Mouse (Mus musculus) heart, embryonic 12.5 days (tissue): Measurements from ENCODE around the gene Col1a2. TPM values are rescaled to one million over a fixed set of nuclear protein-coding genes. Genes with fewer than 3 reads are reported as not detected.
A peak's percentile ranks its signal among the peaks of the same experiment; 100 is the strongest.

Experiments
- ATAC-seq: fragments of 200-750 bp; cut with Nextera tagmentation; 2 replicates; pipeline ENCODE4 v1.8.0; 2017; ENCODE audit warnings: moderate TSS enrichment, moderate library complexity; ENCODE audit not compliant: insufficient number of reproducible peaks, low FRiP score
- H3K27ac ChIP-seq: fragments of 300-500 bp; sonication (generic); 2 replicates; pipeline ENCODE4 v1.5.1; 2016; ENCODE audit warnings: mild to moderate bottlenecking, moderate library complexity; ENCODE audit not compliant: poor library complexity, severe bottlenecking
- H3K27me3 ChIP-seq: fragments of 300-500 bp; sonication (generic); replicated peaks from 2 replicates; pipeline ENCODE4 v1.6.1; 2016; ENCODE audit warnings: mild to moderate bottlenecking, moderate library complexity
- H3K36me3 ChIP-seq: fragments of 300-500 bp; sonication (generic); 2 replicates; pipeline ENCODE4 v1.6.1; 2016; ENCODE audit warnings: mild to moderate bottlenecking, moderate library complexity
- H3K4me1 ChIP-seq: fragments of 300-500 bp; sonication (generic); replicated peaks from 2 replicates; pipeline ENCODE4 v1.6.1; 2016; ENCODE audit warnings: mild to moderate bottlenecking
- H3K4me2 ChIP-seq: fragments of 300-500 bp; sonication (generic); 2 replicates; pipeline ENCODE4 v1.6.1; 2016; ENCODE audit warnings: mild to moderate bottlenecking, moderate library complexity
- H3K4me3 ChIP-seq: fragments of 300-500 bp; sonication (generic); 2 replicates; pipeline ENCODE4 v1.5.1; 2016; ENCODE audit warnings: mild to moderate bottlenecking
- H3K9ac ChIP-seq: fragments of 300-500 bp; sonication (generic); 2 replicates; pipeline ENCODE4 v1.6.1; 2016; ENCODE audit warnings: mild to moderate bottlenecking, moderate library complexity
- H3K9me3 ChIP-seq: fragments of 300-500 bp; sonication (generic); replicated peaks from 2 replicates; pipeline ENCODE4 v1.6.1; 2016; ENCODE audit warnings: mild to moderate bottlenecking, moderate library complexity
- WGBS: fragments of 180-500 bp; shearing (Covaris S2); methylation state at CpG from one replicate; pipeline ENCODE4 v1.1.7; 2016; 5-methylcytosine and 5-hydroxymethylcytosine counted together
- polyA plus RNA-seq: library from polyadenylated mRNA; unstranded; fragments of >200 nt; fragmentation: Nextera tagmentation; extraction: Ambion mirVana; gene quantifications from 2 replicates; pipeline ENCODE4 v1.2.1, GENCODE M21; 2016

Gene Col1a2
- polyA plus RNA-seq, 1 experiment from 2014 or later = 232 TPM

DNA sequence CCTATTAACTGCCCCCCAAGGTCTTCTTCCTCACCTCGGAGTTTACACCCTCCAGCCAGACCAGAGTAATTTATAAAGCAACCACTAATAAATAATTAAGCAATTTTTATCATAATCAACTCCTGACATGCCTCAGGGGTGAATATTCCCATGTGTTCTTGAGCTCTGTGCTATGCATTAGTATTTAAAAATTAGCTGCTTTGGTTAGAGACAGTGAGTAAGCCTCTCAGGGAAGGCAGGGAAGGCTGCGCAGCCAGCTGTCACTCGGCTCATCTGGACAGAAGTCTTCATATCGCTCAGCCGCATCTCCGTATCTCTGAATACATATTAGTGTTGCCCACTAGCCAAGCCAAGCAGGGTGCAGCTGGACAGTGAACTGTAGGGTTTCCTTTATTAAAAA lies 50.8 kb downstream of the Col1a2 start:
- peaks cover 7% of the 10 kb centered on the region for H3K4me1 ChIP-seq
- H3K4me3 ChIP-seq = no peak overlapping the region
- no peak overlapping the region for H3K27ac ChIP-seq
- H3K4me2 ChIP-seq = no peak overlapping the region
- ATAC-seq = no peak
- H3K36me3 ChIP-seq = no peaks in the 10 kb centered on the region
- no peaks in the 10 kb centered on the region for H3K9me3 ChIP-seq
- 81% methylated on average over 6 of the region's 6 CpGs for WGBS
- H3K9ac ChIP-seq = no peak overlapping the region
- H3K27me3 ChIP-seq = no peaks in the 10 kb centered on the region

DNA sequence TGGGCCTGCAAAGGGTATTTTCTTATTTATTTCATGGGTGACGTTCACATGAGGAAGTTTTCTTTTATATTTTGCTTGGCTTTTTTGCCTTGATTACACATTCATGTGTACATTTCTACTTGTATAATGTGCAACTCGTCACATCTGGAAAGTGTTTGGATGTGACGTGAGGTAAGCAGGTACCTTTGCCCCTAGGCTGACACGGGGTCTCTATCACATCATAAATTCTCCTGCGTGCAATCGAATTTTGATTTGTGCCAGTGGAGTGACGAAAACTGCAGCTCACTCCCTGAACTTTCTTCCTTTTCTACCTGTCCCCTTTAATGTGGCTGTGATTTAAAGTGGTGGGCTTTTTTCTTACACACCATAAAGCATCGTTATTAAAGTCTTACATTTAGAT lies 52.5 kb downstream of the Col1a2 start:
- Histone ChIP-seq H3K9ac (no peak overlapping the region), H3K4me2 (no peak overlapping the region), H3K36me3 (no peaks in the 10 kb centered on the region), H3K27ac (no peak overlapping the region), H3K27me3 (no peaks in the 10 kb centered on the region), H3K4me1 (peaks cover 17% of the 10 kb centered on the region), H3K9me3 (no peaks in the 10 kb centered on the region), H3K4me3 (no peak overlapping the region)
- WGBS = 70% methylated on average over 8 of the region's 8 CpGs
- ATAC-seq = no peak

DNA sequence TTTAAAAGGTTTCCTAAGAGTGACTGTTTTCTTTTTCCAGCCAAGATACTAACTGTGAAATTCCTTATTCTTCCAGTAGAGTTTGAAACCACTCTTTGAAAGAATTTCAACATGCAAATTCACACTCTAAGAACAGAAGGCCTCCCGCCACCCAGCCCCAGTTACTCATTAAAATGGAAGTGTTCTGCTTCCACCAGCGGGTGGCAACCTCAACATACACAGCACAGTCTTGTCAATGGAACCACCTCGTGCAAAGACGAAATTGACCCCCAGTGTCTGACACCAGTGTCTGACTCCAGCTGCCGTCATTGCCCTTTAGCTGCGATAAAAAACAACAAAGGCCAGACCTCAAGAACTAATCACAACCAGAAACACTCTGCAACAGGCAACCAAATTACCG lies 53.1 kb downstream of the Col1a2 start:
- Histone ChIP-seq H3K36me3 (no peaks in the 10 kb centered on the region), H3K9ac (no peak overlapping the region), H3K4me2 (peak overlapping the region; percentile 54), H3K27me3 (no peaks in the 10 kb centered on the region), H3K9me3 (no peaks in the 10 kb centered on the region), H3K4me3 (no peak overlapping the region), H3K27ac (no peak overlapping the region), H3K4me1 (peaks cover 21% of the 10 kb centered on the region)
- peak; percentile 61; the same call in 1 of the 2 replicates for ATAC-seq
- WGBS = 8% methylated on average over 7 of the region's 7 CpGs

DNA sequence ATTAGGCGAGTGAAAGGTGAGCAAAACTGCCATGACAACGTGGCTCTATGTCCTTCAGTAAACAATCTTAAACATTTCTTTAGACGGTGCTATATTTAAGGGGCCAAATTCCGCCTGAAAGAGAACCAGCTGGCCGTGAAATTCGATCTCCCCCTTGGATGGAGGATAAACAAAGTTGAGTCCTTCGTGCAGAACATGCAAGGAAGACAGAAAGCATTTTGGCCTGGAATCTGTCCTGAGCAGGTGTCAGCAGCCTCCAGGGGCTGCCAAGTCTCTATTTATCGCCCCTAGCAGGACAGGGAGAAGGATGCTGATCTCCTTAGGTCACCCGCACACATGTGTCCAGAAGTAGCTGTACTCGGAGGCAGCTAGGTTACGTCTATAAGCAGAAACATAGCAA lies 56.5 kb downstream of the Col1a2 start:
- 15% methylated on average over 11 of the region's 11 CpGs for whole genome bisulfite sequencing
- peaks cover 23% of the 10 kb centered on the region for H3K4me1 ChIP-seq
- H3K4me2 ChIP-seq = peak overlapping the region; percentile 49
- no peak overlapping the region for H3K4me3 ChIP-seq
- ATAC-seq = no peak
- no peak overlapping the region for H3K27ac ChIP-seq
- H3K36me3 ChIP-seq = no peaks in the 10 kb centered on the region
- no peak overlapping the region for H3K9ac ChIP-seq
- H3K9me3 ChIP-seq = no peaks in the 10 kb centered on the region
- no peaks in the 10 kb centered on the region for H3K27me3 ChIP-seq

DNA sequence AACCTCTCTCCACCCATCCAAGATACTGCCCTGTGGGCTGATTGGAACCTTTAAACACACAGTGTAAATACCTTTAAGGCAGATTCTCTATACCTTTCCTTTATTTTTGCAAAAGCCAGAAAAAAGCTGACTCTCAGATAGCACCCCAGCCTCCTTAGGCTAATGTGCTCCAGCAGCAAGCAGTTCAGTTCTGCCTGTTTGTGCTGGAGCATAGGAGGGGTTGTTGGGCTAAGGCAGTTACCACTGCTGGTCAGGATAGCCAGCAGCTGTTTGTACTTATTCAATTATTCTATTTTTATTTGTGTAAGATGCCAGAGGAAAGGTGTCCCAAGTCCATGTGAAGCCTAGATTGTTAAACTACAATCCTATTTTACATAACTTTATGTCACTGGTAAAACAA lies 57.0 kb downstream of the Col1a2 start:
- Histone ChIP-seq H3K9me3 (no peaks in the 10 kb centered on the region), H3K27ac (0 out of 2 replicates have a peak overlapping the region, but pooled peaks have one; percentile 7), H3K4me1 (peaks cover 23% of the 10 kb centered on the region), H3K36me3 (no peaks in the 10 kb centered on the region), H3K4me3 (no peak overlapping the region), H3K9ac (no peak overlapping the region), H3K4me2 (peak overlapping the region; percentile 49), H3K27me3 (no peaks in the 10 kb centered on the region)
- ATAC-seq = no peak

DNA sequence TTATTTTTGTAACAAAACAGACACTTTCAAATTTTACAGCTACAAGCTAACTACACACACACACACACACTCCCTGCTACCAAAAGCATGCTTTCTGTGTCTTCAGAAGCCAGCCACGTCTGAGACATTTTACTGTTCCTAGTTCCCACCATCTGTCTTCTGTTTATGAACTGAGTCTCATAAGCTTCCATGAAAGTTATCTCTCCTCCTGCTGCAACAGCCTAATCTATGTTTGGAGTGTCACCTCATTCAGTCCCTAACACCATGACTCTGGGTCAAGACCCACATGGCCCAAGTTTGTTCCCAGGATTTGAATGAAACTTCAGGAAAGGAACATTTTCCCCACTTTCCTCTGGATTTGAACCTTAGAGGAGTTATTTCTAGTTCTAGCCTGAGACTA lies 57.8 kb downstream of the Col1a2 start:
- no peaks in the 10 kb centered on the region for H3K36me3 ChIP-seq
- H3K4me1 ChIP-seq = peaks cover 23% of the 10 kb centered on the region
- H3K4me2 ChIP-seq = no peak overlapping the region
- no peaks in the 10 kb centered on the region for H3K27me3 ChIP-seq
- 41% methylated on average over 1 of the region's 1 CpGs for WGBS
- ATAC-seq = no peak
- H3K4me3 ChIP-seq = no peak overlapping the region
- H3K9ac ChIP-seq = no peak overlapping the region
- H3K9me3 ChIP-seq = no peaks in the 10 kb centered on the region
- no peak overlapping the region for H3K27ac ChIP-seq

DNA sequence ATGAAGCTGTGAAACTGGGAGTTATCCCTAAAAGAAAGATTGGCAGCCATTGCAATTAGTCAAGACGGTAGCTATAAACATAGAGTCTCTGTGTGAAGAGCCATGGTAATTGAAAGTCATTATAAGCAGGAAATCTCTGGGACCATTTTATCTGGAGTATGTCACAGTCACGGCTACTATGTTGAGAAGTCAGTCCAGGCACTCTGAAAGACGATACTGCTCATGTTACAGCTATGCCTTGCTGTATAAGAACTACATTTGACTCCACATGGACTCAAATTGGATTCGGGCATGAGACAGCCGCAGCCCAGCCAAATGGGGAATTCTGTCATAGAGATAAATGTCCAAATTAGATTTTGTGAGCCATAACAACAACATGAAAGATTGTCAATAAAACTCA lies 58.9 kb downstream of the Col1a2 start:
- Histone ChIP-seq H3K27ac (no peak overlapping the region), H3K27me3 (no peaks in the 10 kb centered on the region), H3K4me2 (no peak overlapping the region), H3K9me3 (no peaks in the 10 kb centered on the region), H3K9ac (no peak overlapping the region), H3K4me1 (peaks cover 19% of the 10 kb centered on the region), H3K4me3 (no peak overlapping the region), H3K36me3 (no peaks in the 10 kb centered on the region)
- no peak for ATAC-seq
- WGBS = 53% methylated on average over 5 of the region's 5 CpGs

DNA sequence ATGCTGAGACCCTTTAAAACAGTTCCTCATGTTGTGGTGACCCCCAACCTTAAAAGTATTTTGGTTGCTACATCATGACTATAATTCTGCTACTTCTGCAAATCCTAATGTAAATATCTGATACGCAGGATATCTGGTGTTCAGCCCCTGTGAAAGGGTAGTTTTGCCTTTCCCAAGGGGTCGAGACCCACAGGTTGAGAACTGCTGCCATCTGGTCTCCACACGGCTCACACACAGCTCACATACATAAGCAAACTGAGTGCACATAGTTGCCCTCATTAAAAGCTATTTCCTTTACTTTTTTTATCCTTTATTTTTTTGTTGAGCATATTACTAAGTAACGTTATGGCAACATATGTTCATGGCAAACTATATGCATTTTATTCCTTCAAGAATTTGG lies 65.8 kb downstream of the Col1a2 start:
- H3K36me3 ChIP-seq = no peaks in the 10 kb centered on the region
- no peak overlapping the region for H3K4me3 ChIP-seq
- 64% methylated on average over 4 of the region's 4 CpGs for WGBS
- no peak overlapping the region for H3K9ac ChIP-seq
- H3K27me3 ChIP-seq = no peaks in the 10 kb centered on the region
- no peak overlapping the region for H3K27ac ChIP-seq
- no peak for ATAC-seq
- H3K9me3 ChIP-seq = no peaks in the 10 kb centered on the region
- H3K4me2 ChIP-seq = no peak overlapping the region
- H3K4me1 ChIP-seq = no peaks in the 10 kb centered on the region

DNA sequence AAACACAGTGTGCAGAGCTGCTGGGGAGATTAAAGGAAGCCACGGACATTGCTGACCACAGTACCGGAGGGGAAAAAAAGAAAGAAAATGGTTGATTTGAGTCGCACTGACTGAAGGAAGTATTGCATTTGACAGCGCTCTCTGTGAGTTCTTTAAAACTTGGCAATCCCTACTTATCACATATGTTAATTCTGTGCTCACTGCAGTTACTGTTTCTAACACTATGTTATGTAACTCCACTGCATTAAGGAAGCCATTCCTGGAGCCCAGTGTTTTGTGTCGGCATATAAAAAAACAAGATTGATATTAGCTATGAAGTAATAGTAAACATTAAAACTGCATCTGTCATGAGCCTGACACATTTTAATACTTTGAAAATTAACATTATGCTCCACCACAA lies 73.1 kb downstream of the Col1a2 start:
- Histone ChIP-seq H3K4me1 (0 out of 2 replicates have a peak, but pooled peaks cover 2% of the 10 kb centered on the region), H3K4me3 (no peak overlapping the region), H3K27me3 (no peaks in the 10 kb centered on the region), H3K9ac (no peak overlapping the region), H3K27ac (no peak overlapping the region), H3K9me3 (no peaks in the 10 kb centered on the region), H3K4me2 (no peak overlapping the region), H3K36me3 (no peaks in the 10 kb centered on the region)
- WGBS = 62% methylated on average over 5 of the region's 5 CpGs
- ATAC-seq = no peak

DNA sequence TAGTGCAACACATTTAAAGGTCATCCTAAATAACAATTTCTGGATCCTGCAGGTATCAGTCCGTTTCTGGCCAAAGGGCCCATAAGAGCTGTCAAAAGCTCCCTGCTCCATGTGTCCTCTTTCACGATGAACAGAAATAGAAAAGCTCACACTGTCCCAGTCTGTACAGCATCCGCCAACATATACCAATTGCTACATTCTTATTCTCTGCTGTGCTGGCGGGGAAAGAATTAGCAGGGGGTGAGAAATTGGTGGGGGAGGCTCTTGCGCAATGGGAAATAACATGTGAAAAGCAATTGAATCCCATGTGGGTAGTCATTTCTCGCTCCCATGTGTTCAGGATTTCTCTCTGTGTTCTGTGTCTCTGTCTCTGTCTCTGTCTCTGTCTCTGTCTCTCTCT lies 73.7 kb downstream of the Col1a2 start:
- Histone ChIP-seq H3K27me3 (no peaks in the 10 kb centered on the region), H3K4me3 (no peak overlapping the region), H3K36me3 (no peaks in the 10 kb centered on the region), H3K4me1 (0 out of 2 replicates have a peak, but pooled peaks cover 4% of the 10 kb centered on the region), H3K4me2 (no peak overlapping the region), H3K9me3 (no peaks in the 10 kb centered on the region), H3K9ac (no peak overlapping the region), H3K27ac (no peak overlapping the region)
- ATAC-seq = no peak
- WGBS = 75% methylated on average over 6 of the region's 6 CpGs

DNA sequence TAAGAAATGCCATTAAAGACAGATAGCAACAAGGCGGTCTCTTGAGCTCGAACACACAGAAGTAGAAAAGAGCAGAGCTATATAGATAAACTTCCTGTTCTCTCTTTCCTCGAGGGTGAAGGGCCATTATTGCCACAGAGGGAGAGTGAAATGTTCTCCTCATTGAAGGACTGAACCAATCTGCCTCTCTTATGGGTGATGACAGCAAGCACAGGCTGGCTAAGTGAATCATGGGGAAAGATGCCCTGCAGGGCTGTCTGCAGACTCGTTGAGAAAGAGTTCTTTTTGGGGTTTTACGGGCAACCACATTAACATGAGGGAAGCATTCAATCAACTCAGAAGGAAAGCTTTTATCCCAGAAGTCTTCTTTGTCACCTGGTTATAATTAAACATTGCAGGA lies 75.0 kb downstream of the Col1a2 start:
- whole genome bisulfite sequencing = 33% methylated on average over 5 of the region's 5 CpGs
- H3K27me3 ChIP-seq = no peaks in the 10 kb centered on the region

DNA sequence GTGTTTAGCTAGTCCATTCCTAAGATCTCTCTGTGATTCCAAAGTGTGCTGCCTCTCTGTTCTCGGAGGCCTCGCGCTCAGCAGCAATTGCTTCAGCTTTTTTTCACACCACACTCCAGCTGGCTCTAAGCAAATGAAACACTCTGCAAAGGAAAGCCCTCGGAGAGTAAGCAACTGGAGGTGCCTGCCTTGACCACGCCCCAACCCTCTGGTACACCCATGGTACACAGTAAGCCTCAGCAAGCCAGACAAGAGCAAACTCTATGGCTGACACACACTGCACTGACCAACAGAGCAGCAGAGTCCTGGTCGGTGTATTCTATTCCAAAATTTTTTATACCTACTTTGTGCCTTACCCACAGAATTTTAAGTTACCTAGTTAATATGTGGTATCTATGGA lies 78.9 kb downstream of the Col1a2 start:
- 48% methylated on average over 6 of the region's 6 CpGs for WGBS
- no peak overlapping the region for H3K27ac ChIP-seq
- H3K4me3 ChIP-seq = no peak overlapping the region
- no peaks in the 10 kb centered on the region for H3K36me3 ChIP-seq
- no peaks in the 10 kb centered on the region for H3K9me3 ChIP-seq
- no peak overlapping the region for H3K9ac ChIP-seq
- H3K4me1 ChIP-seq = 0 out of 2 replicates have a peak, but pooled peaks cover 4% of the 10 kb centered on the region
- H3K27me3 ChIP-seq = no peaks in the 10 kb centered on the region
- no peak overlapping the region for H3K4me2 ChIP-seq
- no peak for ATAC-seq

More for the DNA sequence above, 75.0 kb downstream of the Col1a2 start:
- 0 out of 2 replicates have a peak, but pooled peaks cover 4% of the 10 kb centered on the region for H3K4me1 ChIP-seq
- ATAC-seq = no peak
- no peak overlapping the region for H3K9ac ChIP-seq
- no peak overlapping the region for H3K4me2 ChIP-seq
- H3K9me3 ChIP-seq = no peaks in the 10 kb centered on the region
- H3K27ac ChIP-seq = no peak overlapping the region
- H3K36me3 ChIP-seq = no peaks in the 10 kb centered on the region
- H3K4me3 ChIP-seq = no peak overlapping the region
